Mouse (Mus musculus) heart, adult 2 months (tissue): ENCODE results near the gene Ccdc80.

Experiments
- CTCF ChIP-seq: fragments of 200-600 bp; IDR thresholded peaks from 2 replicates; pipeline ENCODE4 v1.8.1; 2022; ENCODE audit warnings: antibody characterized with exemption, mild to moderate bottlenecking, moderate library complexity
- EP300 ChIP-seq: fragments of 200-500 bp; IDR thresholded peaks from 2 replicates; pipeline ENCODE4 v1.6.1; 2011; ENCODE audit warnings: low read depth, low read length, control low read depth; ENCODE audit not compliant: insufficient read depth
- POLR2A ChIP-seq: fragments of 200-500 bp; IDR thresholded peaks from 2 replicates; pipeline ENCODE4 v1.6.1; 2011; ENCODE audit warnings: mild to moderate bottlenecking, low read depth, low read length, control low read depth; ENCODE audit not compliant: insufficient read depth

GRCm38 (mm10) chr16:45100892-45101291 is 7.7 kb downstream of the Ccdc80 start:
- TF ChIP-seq CTCF (no peak), EP300 (no peak), POLR2A (no peak)
